8 mouse cellular contexts compared by ENCODE assay signal in the genomic region with DNA sequence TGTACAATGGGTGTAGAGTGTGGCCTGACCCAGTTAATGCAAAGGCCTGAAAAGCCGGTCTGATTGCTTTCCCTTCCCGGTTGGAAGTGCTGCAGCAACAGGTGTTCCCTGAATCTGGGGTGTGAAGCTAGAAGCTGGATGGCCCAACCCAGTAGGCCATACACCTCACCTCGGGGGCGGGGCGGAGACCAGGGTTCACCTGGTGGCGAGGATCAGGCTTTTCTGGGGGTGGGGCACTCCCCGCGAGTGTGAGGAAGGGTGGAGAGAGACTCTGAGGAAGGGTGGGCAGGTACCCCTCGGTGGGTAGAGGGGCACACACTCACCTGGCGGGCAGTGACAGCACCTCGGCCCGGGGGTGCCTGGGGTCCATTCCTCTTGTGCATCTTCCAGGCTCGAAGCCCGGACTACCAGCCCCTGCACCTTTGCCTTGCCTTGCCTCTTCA. TPM values are rescaled to one million over a fixed set of nuclear protein-coding genes. Genes with fewer than 3 reads are reported as not detected.
A peak's percentile ranks its signal among the peaks of the same experiment; 100 is the strongest.
DNase-seq lines count a peak whose midpoint lies in the region; ATAC-seq and TF ChIP-seq lines count a peak whose summit lies in the region.

No protein-coding gene starts in this region.

- no peaks in the 10 kb centered on the region for H3K27me3 ChIP-seq in heart, embryonic 14.5 days (ENCODE audit: control insufficient read depth, insufficient read depth, low read length)
- H3K27me3 ChIP-seq in hindbrain, embryonic 15.5 days = no peaks in the 10 kb centered on the region
- no peaks in the 10 kb centered on the region for H3K27me3 ChIP-seq in liver, embryonic 14.5 days (ENCODE audit: control insufficient read depth, insufficient read depth, low read length)
- no peaks in the 10 kb centered on the region for H3K27me3 ChIP-seq in neural tube, embryonic 12.5 days (replicated peaks)

- intact Hi-C loops in heart, postnatal 14 days (cut with DNase I) = no loop called here

- DNase-seq in heart, postnatal 14 days = no peak
- DNase-seq in liver, embryonic 14.5 days (ENCODE audit: low read depth in 3 of 3, low spot score in 3 of 3) = no peak
- DNase-seq in adrenal gland, postnatal 14 days = no peak
- DNase-seq in MN1 (ENCODE audit: low spot score) = no peak

- H3K27ac ChIP-seq in heart, embryonic 14.5 days (replicated peaks in 1 of 2; ENCODE audit: control insufficient read depth in 1 of 2, insufficient read depth in 1 of 2, low read depth in 2 of 2, low read length in 2 of 2) = no peak overlapping the region
- H3K27ac ChIP-seq in brown adipose tissue, adult 24 weeks (replicated peaks; ENCODE audit: low read depth, low read length) = no peak overlapping the region
- peak overlapping the region; percentile 68 for H3K27ac ChIP-seq in hindbrain, embryonic 15.5 days (replicated peaks)
- H3K27ac ChIP-seq in liver, embryonic 14.5 days = no peak overlapping the region
- no peak overlapping the region for H3K27ac ChIP-seq in neural tube, embryonic 12.5 days

- peaks cover 29% of the 10 kb centered on the region for H3K36me3 ChIP-seq in heart, embryonic 14.5 days (ENCODE audit: control insufficient read depth, insufficient read depth, low read length)
- peaks cover 18% of the 10 kb centered on the region for H3K36me3 ChIP-seq in hindbrain, embryonic 15.5 days
- H3K36me3 ChIP-seq in liver, embryonic 14.5 days (replicated peaks; ENCODE audit: control insufficient read depth, insufficient read depth, low read depth) = peaks cover 3% of the 10 kb centered on the region
- peaks cover 26% of the 10 kb centered on the region for H3K36me3 ChIP-seq in neural tube, embryonic 12.5 days

- peak overlapping the region; percentile 75 for H3K9ac ChIP-seq in heart, embryonic 14.5 days (ENCODE audit: low read length)
- peak overlapping the region; percentile 84 for H3K9ac ChIP-seq in hindbrain, embryonic 15.5 days
- H3K9ac ChIP-seq in liver, embryonic 14.5 days (replicated peaks) = peak overlapping the region; percentile 78
- H3K9ac ChIP-seq in neural tube, embryonic 12.5 days = peak overlapping the region; percentile 73

- H3K4me2 ChIP-seq in heart, embryonic 14.5 days (ENCODE audit: low read length) = peak overlapping the region; percentile 85
- peak overlapping the region; percentile 87 for H3K4me2 ChIP-seq in hindbrain, embryonic 15.5 days
- H3K4me2 ChIP-seq in liver, embryonic 14.5 days (ENCODE audit: low read depth) = peak overlapping the region; percentile 94
- H3K4me2 ChIP-seq in neural tube, embryonic 12.5 days (replicated peaks) = peak overlapping the region; percentile 95

- H3K4me1 ChIP-seq in heart, embryonic 14.5 days (ENCODE audit: control insufficient read depth in 2 of 2, insufficient read depth in 2 of 2, low read length in 2 of 2) = peaks cover 8 to 14% of the 10 kb centered on the region in 2 experiments; a peak in 3 of 4 replicates
- H3K4me1 ChIP-seq in brown adipose tissue, adult 24 weeks (ENCODE audit: control insufficient read depth, insufficient read depth, insufficient read length, low read length) = peaks cover 6% of the 10 kb centered on the region
- peaks cover 28% of the 10 kb centered on the region for H3K4me1 ChIP-seq in hindbrain, embryonic 15.5 days (replicated peaks)
- peaks cover 6 to 11% of the 10 kb centered on the region in 2 experiments for H3K4me1 ChIP-seq in liver, embryonic 14.5 days (replicated peaks; ENCODE audit: control insufficient read depth in 2 of 2, insufficient read depth in 2 of 2, low read length in 1 of 2)
- H3K4me1 ChIP-seq in neural tube, embryonic 12.5 days = peaks cover 13% of the 10 kb centered on the region

- peak; percentile 36 for ATAC-seq in heart, embryonic 14.5 days (ENCODE audit: insufficient number of reproducible peaks, insufficient read depth, low FRiP score, low read depth)
- peak; percentile 71; the same call in 1 of the 2 replicates for ATAC-seq in hindbrain, embryonic 15.5 days (ENCODE audit: low FRiP score, low read depth)
- peak; percentile 42 for ATAC-seq in liver, embryonic 14.5 days (ENCODE audit: insufficient read depth)
- ATAC-seq in neural tube, embryonic 12.5 days (ENCODE audit: low FRiP score, low read depth) = peak; percentile 62

- H3K9me3 ChIP-seq in heart, embryonic 14.5 days (ENCODE audit: control insufficient read depth, low read length) = no peaks in the 10 kb centered on the region
- no peaks in the 10 kb centered on the region for H3K9me3 ChIP-seq in hindbrain, embryonic 15.5 days
- no peaks in the 10 kb centered on the region for H3K9me3 ChIP-seq in liver, embryonic 14.5 days (ENCODE audit: control insufficient read depth, low read length)
- H3K9me3 ChIP-seq in neural tube, embryonic 12.5 days = no peaks in the 10 kb centered on the region

- H3K4me3 ChIP-seq in heart, embryonic 14.5 days (ENCODE audit: control insufficient read depth in 1 of 2, insufficient read depth in 1 of 2, low read depth in 1 of 2, low read length in 2 of 2) = peak overlapping the region; percentile 49 to 59
- H3K4me3 ChIP-seq in brown adipose tissue, adult 24 weeks (ENCODE audit: insufficient read depth, low read depth, low read length) = peak overlapping the region; percentile 73
- peak overlapping the region; percentile 72 for H3K4me3 ChIP-seq in hindbrain, embryonic 15.5 days
- peak overlapping the region; percentile 56 to 73 for H3K4me3 ChIP-seq in liver, embryonic 14.5 days (ENCODE audit: insufficient read depth in 1 of 2, low read depth in 2 of 2, low read length in 2 of 2)
- H3K4me3 ChIP-seq in neural tube, embryonic 12.5 days = peak overlapping the region; percentile 52

- 7% methylated on average over 14 of the region's 14 CpGs for WGBS in heart, embryonic 14.5 days
- 8% methylated on average over 14 of the region's 14 CpGs for WGBS in hindbrain, embryonic 15.5 days
- 8% methylated on average over 14 of the region's 14 CpGs for WGBS in liver, embryonic 14.5 days (ENCODE audit: insufficient replicate concordance)
- WGBS in neural tube, embryonic 12.5 days = 8% methylated on average over 14 of the region's 14 CpGs

- no peak for TF ChIP-seq EP300 in liver, embryonic 14.5 days (IDR thresholded peaks at IDR 0.05; ENCODE audit: low read depth)

- no peak for TF ChIP-seq CTCF in liver, embryonic 14.5 days (IDR thresholded peaks at IDR 0.05; ENCODE audit: low read depth)

RNA-seq across cellular contexts. Expression of a gene that starts 0.4 kb away (rescaled TPM):
- polyA plus RNA-seq in heart, embryonic 14.5 days (2014; fragmentation: Nextera tagmentation; extraction: Ambion mirVana) = 9.3 and 11.8 TPM in 2 replicates
- 10 to 100 TPM; 12.8 to 13.5 TPM for total RNA-seq in heart, postnatal 14 days (2021)
- polyA plus RNA-seq in brown adipose tissue, adult 24 weeks (2012; ENCODE audit: insufficient read depth, insufficient read length, missing spikeins) = 6.8 and 7.1 TPM in 2 replicates
- polyA plus RNA-seq in hindbrain, embryonic 15.5 days (2015; fragmentation: Nextera tagmentation; extraction: Ambion mirVana) = 41.5 and 47.1 TPM in 2 replicates
- polyA plus RNA-seq in liver, embryonic 14.5 days (2012; rRNA removed) = 3.0 and 3.4 TPM in 2 replicates
- polyA plus RNA-seq in liver, embryonic 14.5 days (2014; fragmentation: Nextera tagmentation; extraction: Ambion mirVana) = 2.3 and 3.6 TPM in 2 replicates
- polyA plus RNA-seq in neural tube, embryonic 12.5 days (2016; fragmentation: Nextera tagmentation; extraction: Ambion mirVana) = 16.9 and 18.0 TPM in 2 replicates
- 23.8 and 31.0 TPM in 2 replicates for total RNA-seq in adrenal gland, postnatal 14 days (2021)

RNA-seq across cellular contexts. Expression of a gene that starts 0.5 kb away (rescaled TPM):
- polyA plus RNA-seq in heart, embryonic 14.5 days (2014; fragmentation: Nextera tagmentation; extraction: Ambion mirVana) = 0.43 and 0.63 TPM in 2 replicates
- under 1 TPM; 0.33 to 0.37 TPM for total RNA-seq in heart, postnatal 14 days (2021)
- polyA plus RNA-seq in brown adipose tissue, adult 24 weeks (2012; ENCODE audit: insufficient read depth, insufficient read length, missing spikeins) = 0.79 TPM in 1 of 2 replicates, not detected in the other
- polyA plus RNA-seq in hindbrain, embryonic 15.5 days (2015; fragmentation: Nextera tagmentation; extraction: Ambion mirVana) = 2.3 and 2.8 TPM in 2 replicates
- 0.15 and 0.19 TPM in 2 replicates for polyA plus RNA-seq in liver, embryonic 14.5 days (2012; rRNA removed)
- 0.25 TPM in 1 of 2 replicates, not detected in the other for polyA plus RNA-seq in liver, embryonic 14.5 days (2014; fragmentation: Nextera tagmentation; extraction: Ambion mirVana)
- 1.9 and 2.0 TPM in 2 replicates for polyA plus RNA-seq in neural tube, embryonic 12.5 days (2016; fragmentation: Nextera tagmentation; extraction: Ambion mirVana)
- total RNA-seq in adrenal gland, postnatal 14 days (2021) = 0.49 and 0.82 TPM in 2 replicates

RNA-seq across cellular contexts. Expression of a gene that starts 21.6 kb away (rescaled TPM):
- 0.08 and 0.16 TPM in 2 replicates for polyA plus RNA-seq in heart, embryonic 14.5 days (2014; fragmentation: Nextera tagmentation; extraction: Ambion mirVana)
- total RNA-seq in heart, postnatal 14 days (2021) = under 1 TPM in 1 of 2 experiments, not detected in 1; 0.12 TPM
- polyA plus RNA-seq in brown adipose tissue, adult 24 weeks (2012; ENCODE audit: insufficient read depth, insufficient read length, missing spikeins) = not detected in 2 replicates
- polyA plus RNA-seq in hindbrain, embryonic 15.5 days (2015; fragmentation: Nextera tagmentation; extraction: Ambion mirVana) = 0.35 and 0.44 TPM in 2 replicates
- polyA plus RNA-seq in liver, embryonic 14.5 days (2012; rRNA removed) = 0.03 and 0.04 TPM in 2 replicates
- not detected in 2 replicates for polyA plus RNA-seq in liver, embryonic 14.5 days (2014; fragmentation: Nextera tagmentation; extraction: Ambion mirVana)
- polyA plus RNA-seq in neural tube, embryonic 12.5 days (2016; fragmentation: Nextera tagmentation; extraction: Ambion mirVana) = 0.28 and 0.37 TPM in 2 replicates
- total RNA-seq in adrenal gland, postnatal 14 days (2021) = 0.44 and 1.1 TPM in 2 replicates

RNA-seq across cellular contexts. Expression of a gene that starts 37.7 kb away (rescaled TPM):
- polyA plus RNA-seq in heart, embryonic 14.5 days (2014; fragmentation: Nextera tagmentation; extraction: Ambion mirVana) = 2.4 and 3.8 TPM in 2 replicates
- 1 to 10 TPM; 1.8 to 2.0 TPM for total RNA-seq in heart, postnatal 14 days (2021)
- polyA plus RNA-seq in brown adipose tissue, adult 24 weeks (2012; ENCODE audit: insufficient read depth, insufficient read length, missing spikeins) = not detected in 2 replicates
- polyA plus RNA-seq in hindbrain, embryonic 15.5 days (2015; fragmentation: Nextera tagmentation; extraction: Ambion mirVana) = 8.0 and 8.7 TPM in 2 replicates
- polyA plus RNA-seq in liver, embryonic 14.5 days (2012; rRNA removed) = 0.12 TPM in 1 of 2 replicates, not detected in the other
- polyA plus RNA-seq in liver, embryonic 14.5 days (2014; fragmentation: Nextera tagmentation; extraction: Ambion mirVana) = not detected in 2 replicates
- polyA plus RNA-seq in neural tube, embryonic 12.5 days (2016; fragmentation: Nextera tagmentation; extraction: Ambion mirVana) = 5.3 and 6.3 TPM in 2 replicates
- 0.67 and 1.2 TPM in 2 replicates for total RNA-seq in adrenal gland, postnatal 14 days (2021)

RNA-seq across cellular contexts. Expression of a gene that starts 42.8 kb away (rescaled TPM):
- 6.3 and 6.4 TPM in 2 replicates for polyA plus RNA-seq in heart, embryonic 14.5 days (2014; fragmentation: Nextera tagmentation; extraction: Ambion mirVana)
- 1 to 10 TPM; 9.7 to 9.8 TPM for total RNA-seq in heart, postnatal 14 days (2021)
- 3.9 TPM in 2 replicates for polyA plus RNA-seq in brown adipose tissue, adult 24 weeks (2012; ENCODE audit: insufficient read depth, insufficient read length, missing spikeins)
- 19.0 and 22.6 TPM in 2 replicates for polyA plus RNA-seq in hindbrain, embryonic 15.5 days (2015; fragmentation: Nextera tagmentation; extraction: Ambion mirVana)
- 16.8 and 17.1 TPM in 2 replicates for polyA plus RNA-seq in liver, embryonic 14.5 days (2012; rRNA removed)
- 2.5 and 3.2 TPM in 2 replicates for polyA plus RNA-seq in liver, embryonic 14.5 days (2014; fragmentation: Nextera tagmentation; extraction: Ambion mirVana)
- 18.0 and 19.6 TPM in 2 replicates for polyA plus RNA-seq in neural tube, embryonic 12.5 days (2016; fragmentation: Nextera tagmentation; extraction: Ambion mirVana)
- 16.5 and 21.0 TPM in 2 replicates for total RNA-seq in adrenal gland, postnatal 14 days (2021)
